Mouse (Mus musculus): ENCODE data around the gene Slc15a1. TPM values are rescaled to one million over a fixed set of nuclear protein-coding genes. Genes with fewer than 3 reads are reported as not detected.
A peak's percentile ranks its signal among the peaks of the same experiment; 100 is the strongest.

Slc15a1 gene
- polyA plus RNA-seq, 1 experiment from 2014 or later: 0.74 TPM

DNA sequence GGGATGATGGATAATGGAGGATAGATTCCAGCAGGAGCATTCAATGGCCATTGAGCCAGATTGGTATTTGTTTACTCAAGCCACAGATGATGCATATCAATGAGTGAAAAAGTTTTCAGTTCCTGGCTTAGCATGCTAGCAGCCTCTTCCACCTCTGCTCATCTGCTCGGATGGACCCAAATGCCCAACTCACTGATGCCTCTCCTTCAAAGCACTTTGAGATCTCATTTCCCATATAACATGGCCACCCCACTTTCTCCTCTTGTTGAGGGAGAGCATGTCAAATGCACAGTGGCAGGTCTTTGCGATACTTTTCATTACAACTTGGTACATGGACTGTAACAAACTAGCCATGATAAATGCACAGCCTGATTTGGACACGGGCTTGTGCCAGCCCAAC lies 20.6 kb downstream of the Slc15a1 start:
- no peaks in the 10 kb centered on the region for H3K9me3 ChIP-seq (replicated peaks; ENCODE audit: low read length)
- H3K4me1 ChIP-seq (replicated peaks; ENCODE audit: insufficient read depth, low read length): no peaks in the 10 kb centered on the region
- ATAC-seq (replicated peaks; ENCODE audit: low FRiP score, low read depth) (no peak), DNase-seq (ENCODE audit: low spot score) (no peak)
- no peak overlapping the region for H3K4me3 ChIP-seq (replicated peaks; ENCODE audit: low read depth, low read length)
- H3K36me3 ChIP-seq (ENCODE audit: insufficient read depth, low read length): no peaks in the 10 kb centered on the region
- no peaks in the 10 kb centered on the region for H3K27me3 ChIP-seq (ENCODE audit: insufficient read depth, low read length)
- H3K27ac ChIP-seq: no peak overlapping the region
- no peak overlapping the region for H3K9ac ChIP-seq (ENCODE audit: low read depth, low read length)
- TF ChIP-seq CTCF (IDR thresholded peaks at IDR 0.05; ENCODE audit: low read depth): no peak
- WGBS: 85% methylated on average over 3 of the region's 3 CpGs
- no peak overlapping the region for H3K4me2 ChIP-seq (ENCODE audit: low read length)

GRCm38 (mm10) chr14:121482181-121482580 lies 22.9 kb downstream of the Slc15a1 start:
- no peak overlapping the region for H3K9ac ChIP-seq (ENCODE audit: low read depth, low read length)
- no peak overlapping the region for H3K27ac ChIP-seq
- no peak for DNase-seq (ENCODE audit: low spot score)
- no peak overlapping the region for H3K4me2 ChIP-seq (ENCODE audit: low read length)
- no peak for ATAC-seq (replicated peaks; ENCODE audit: low FRiP score, low read depth)
- H3K27me3 ChIP-seq (ENCODE audit: insufficient read depth, low read length): no peaks in the 10 kb centered on the region
- no peaks in the 10 kb centered on the region for H3K4me1 ChIP-seq (replicated peaks; ENCODE audit: insufficient read depth, low read length)
- H3K9me3 ChIP-seq (replicated peaks; ENCODE audit: low read length): no peaks in the 10 kb centered on the region
- H3K36me3 ChIP-seq (ENCODE audit: insufficient read depth, low read length): no peaks in the 10 kb centered on the region
- H3K4me3 ChIP-seq (replicated peaks; ENCODE audit: low read depth, low read length): no peak overlapping the region
- WGBS: 53% methylated on average over 7 of the region's 7 CpGs
- TF ChIP-seq CTCF (IDR thresholded peaks at IDR 0.05; ENCODE audit: low read depth): no peak

GRCm38 (mm10) chr14:121481591-121481990 lies 23.5 kb downstream of the Slc15a1 start:
- Histone ChIP-seq H3K4me3 (replicated peaks; ENCODE audit: low read depth, low read length) (no peak overlapping the region), H3K9ac (ENCODE audit: low read depth, low read length) (no peak overlapping the region), H3K27ac (no peak overlapping the region), H3K27me3 (ENCODE audit: insufficient read depth, low read length) (no peaks in the 10 kb centered on the region), H3K4me2 (ENCODE audit: low read length) (no peak overlapping the region), H3K9me3 (replicated peaks; ENCODE audit: low read length) (no peaks in the 10 kb centered on the region), H3K36me3 (ENCODE audit: insufficient read depth, low read length) (no peaks in the 10 kb centered on the region), H3K4me1 (replicated peaks; ENCODE audit: insufficient read depth, low read length) (no peaks in the 10 kb centered on the region)
- WGBS: 93% methylated on average over 2 of the region's 2 CpGs
- ATAC-seq (replicated peaks; ENCODE audit: low FRiP score, low read depth) (no peak), DNase-seq (ENCODE audit: low spot score) (no peak)
- no peak for TF ChIP-seq CTCF (IDR thresholded peaks at IDR 0.05; ENCODE audit: low read depth)

DNA sequence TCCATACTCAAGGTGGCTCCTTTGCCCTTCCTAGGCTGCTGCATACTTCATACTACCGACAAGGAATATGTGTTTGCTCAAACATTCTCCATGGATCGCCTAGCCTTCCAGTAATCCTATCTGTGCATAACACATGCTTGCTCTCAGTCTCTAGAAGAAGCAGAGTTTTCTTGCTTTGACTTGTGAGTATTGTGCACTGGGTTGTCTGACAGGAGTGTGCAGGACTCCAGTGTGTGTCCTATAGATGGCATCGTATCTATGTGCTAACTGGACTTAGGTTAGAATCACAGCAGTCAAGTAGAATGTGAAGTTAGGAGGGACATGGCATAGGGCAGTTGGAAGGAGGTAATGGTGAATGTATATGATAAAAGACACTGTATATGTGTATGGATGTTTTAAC lies 26.0 kb downstream of the Slc15a1 start:
- H3K27me3 ChIP-seq (ENCODE audit: insufficient read depth, low read length): no peaks in the 10 kb centered on the region
- 79% methylated on average over 3 of the region's 3 CpGs for WGBS

DNA sequence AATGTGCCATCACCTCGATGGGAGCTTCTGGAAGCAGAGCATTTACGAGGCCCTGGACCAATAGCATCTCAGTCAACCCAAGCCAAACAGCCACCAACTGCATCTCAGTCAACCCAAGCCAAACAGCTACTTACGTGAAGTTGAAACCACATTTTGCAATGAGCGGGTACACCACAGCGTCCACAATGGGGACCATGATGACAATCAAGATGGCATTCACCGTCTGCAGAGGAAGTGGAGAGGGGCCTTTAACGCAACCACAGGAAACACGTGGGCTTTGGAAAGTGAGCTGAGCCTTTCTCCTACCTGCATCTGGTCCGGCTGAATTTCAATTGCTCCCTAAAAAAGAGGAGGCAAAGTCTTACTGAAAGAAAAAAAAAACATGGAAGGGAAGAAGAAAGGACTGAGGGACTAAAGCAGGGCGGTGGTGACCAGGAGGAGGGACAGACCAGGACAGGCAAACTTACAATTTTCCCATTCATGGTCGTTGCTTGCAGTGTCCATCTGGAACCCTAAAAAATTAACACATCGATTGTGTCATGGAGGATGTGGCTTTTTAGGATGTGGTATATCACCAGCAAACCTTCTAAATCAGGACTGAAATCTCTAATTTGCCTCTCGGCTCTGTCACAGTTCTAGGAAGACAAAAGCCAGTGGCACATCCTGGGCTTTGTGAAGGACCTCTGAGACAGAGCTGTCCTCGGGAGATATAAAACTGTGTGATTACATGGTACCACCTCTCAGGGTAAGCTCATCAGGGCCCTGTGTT lies 26.9 kb downstream of the Slc15a1 start:
- TF ChIP-seq CTCF (IDR thresholded peaks at IDR 0.05; ENCODE audit: low read depth): no peak
- WGBS: 79% methylated on average over 14 of the region's 14 CpGs
- Histone ChIP-seq H3K36me3 (ENCODE audit: insufficient read depth, low read length) (no peaks in the 10 kb centered on the region), H3K4me3 (replicated peaks; ENCODE audit: low read depth, low read length) (no peak overlapping the region), H3K27ac (no peak overlapping the region), H3K9me3 (replicated peaks; ENCODE audit: low read length) (no peaks in the 10 kb centered on the region), H3K4me1 (replicated peaks; ENCODE audit: insufficient read depth, low read length) (no peaks in the 10 kb centered on the region), H3K4me2 (ENCODE audit: low read length) (no peak overlapping the region), H3K9ac (ENCODE audit: low read depth, low read length) (no peak overlapping the region), H3K27me3 (ENCODE audit: insufficient read depth, low read length) (no peaks in the 10 kb centered on the region)
- ATAC-seq (replicated peaks; ENCODE audit: low FRiP score, low read depth): no peak
- no peak for DNase-seq (ENCODE audit: low spot score)

More for the DNA sequence above, 26.0 kb downstream of the Slc15a1 start:
- no peak overlapping the region for H3K27ac ChIP-seq
- H3K4me3 ChIP-seq (replicated peaks; ENCODE audit: low read depth, low read length): no peak overlapping the region
- no peak for ATAC-seq (replicated peaks; ENCODE audit: low FRiP score, low read depth)
- no peak for DNase-seq (ENCODE audit: low spot score)
- no peaks in the 10 kb centered on the region for H3K9me3 ChIP-seq (replicated peaks; ENCODE audit: low read length)
- no peak; the same call in 1 of the 2 replicates for TF ChIP-seq CTCF (IDR thresholded peaks at IDR 0.05; ENCODE audit: low read depth)
- H3K9ac ChIP-seq (ENCODE audit: low read depth, low read length): no peak overlapping the region
- no peaks in the 10 kb centered on the region for H3K4me1 ChIP-seq (replicated peaks; ENCODE audit: insufficient read depth, low read length)
- H3K4me2 ChIP-seq (ENCODE audit: low read length): no peak overlapping the region
- H3K36me3 ChIP-seq (ENCODE audit: insufficient read depth, low read length): no peaks in the 10 kb centered on the region

DNA sequence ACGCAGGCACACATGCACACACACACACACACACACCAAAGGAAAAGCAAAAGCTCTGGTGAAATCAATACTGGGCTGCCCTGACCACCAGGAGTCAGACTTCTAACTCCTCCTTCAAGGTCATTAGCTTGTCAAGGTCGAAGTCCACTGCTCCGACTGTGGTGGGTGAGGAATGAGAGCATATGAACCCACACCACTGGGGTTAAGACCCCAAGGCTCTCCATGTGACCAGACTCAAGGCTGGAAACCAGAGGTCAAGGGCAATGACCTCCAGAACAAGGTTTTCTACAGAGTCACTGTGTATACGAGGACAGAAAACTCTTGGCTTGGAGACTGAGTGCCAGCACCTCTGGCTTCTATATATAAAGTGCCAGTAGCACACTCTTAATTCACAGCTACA lies 31.2 kb downstream of the Slc15a1 start:
- Histone ChIP-seq H3K9ac (ENCODE audit: low read depth, low read length) (no peak overlapping the region), H3K27me3 (ENCODE audit: insufficient read depth, low read length) (no peaks in the 10 kb centered on the region), H3K4me1 (replicated peaks; ENCODE audit: insufficient read depth, low read length) (no peaks in the 10 kb centered on the region), H3K27ac (no peak overlapping the region), H3K4me2 (ENCODE audit: low read length) (no peak overlapping the region), H3K36me3 (ENCODE audit: insufficient read depth, low read length) (no peaks in the 10 kb centered on the region), H3K4me3 (replicated peaks; ENCODE audit: low read depth, low read length) (no peak overlapping the region), H3K9me3 (replicated peaks; ENCODE audit: low read length) (no peaks in the 10 kb centered on the region)
- DNase-seq (ENCODE audit: low spot score) (no peak), ATAC-seq (replicated peaks; ENCODE audit: low FRiP score, low read depth) (no peak)
- TF ChIP-seq CTCF (IDR thresholded peaks at IDR 0.05; ENCODE audit: low read depth): 0 out of 2 replicates have a peak, but pooled peaks have one; percentile 10
- WGBS: 68% methylated on average over 4 of the region's 4 CpGs

Data from kidney, postnatal 0 days (tissue).